Mouse (Mus musculus) cortical plate, adult 2 months (tissue): ENCODE measurements around the gene Anxa5.

Experiments used
- CTCF ChIP-seq: fragments of 200-500 bp; IDR thresholded peaks from 2 replicates; pipeline ENCODE4 v1.5.1; 2011; ENCODE audit warnings: mild to moderate bottlenecking, control low read depth, low read length; ENCODE audit not compliant: insufficient read depth; ENCODE audit errors: extremely low read depth
- POLR2A ChIP-seq: fragments of 200-500 bp; IDR thresholded peaks from 2 replicates; pipeline ENCODE4 v1.6.1; 2011; ENCODE audit warnings: mild to moderate bottlenecking, low read length, control low read depth; ENCODE audit not compliant: insufficient read depth; ENCODE audit errors: extremely low read depth

GRCm38 (mm10) chr3:36461819-36462218 is 13.9 kb downstream of the Anxa5 start:
- TF ChIP-seq CTCF (no peak), POLR2A (no peak)
